Mouse (Mus musculus) MEL (cell line): Measurements from ENCODE around the gene Esr1. TPM values are rescaled to one million over a fixed set of nuclear protein-coding genes. Genes with fewer than 3 reads are reported as not detected.

Experiments used
- DNase-seq: peaks from one replicate; pipeline ENCODE4 v3.0.0; 2011; ENCODE audit warnings: low read depth, low spot score
- H3K27ac ChIP-seq: 2 replicates; pipeline ENCODE4 v1.5.1; 2012; ENCODE audit warnings: low read depth, mild to moderate bottlenecking, control low read depth, low read length, moderate library complexity; ENCODE audit not compliant: control insufficient read depth
- H3K27me3 ChIP-seq, 2 experiments: fragments of 150-350 bp in 1 of 2; sonication (generic) in 1 of 2; 2 replicates each; pipeline ENCODE4 v1.6.1; 2012; ENCODE audit warnings: low read length in 2 of 2, mild to moderate bottlenecking in 2 of 2, improper control_type of control experiment in 1 of 2, moderate library complexity in 1 of 2; ENCODE audit not compliant: insufficient read depth in 2 of 2, control insufficient read depth in 1 of 2
- H3K36me3 ChIP-seq, 2 experiments: 2 replicates each; pipeline ENCODE4 v1.6.1; 2012 to 2014; ENCODE audit warnings: low read length in 2 of 2, improper control_type of control experiment in 1 of 2, inconsistent platforms in 1 of 2, mild to moderate bottlenecking in 1 of 2; ENCODE audit not compliant: insufficient read depth in 2 of 2, control insufficient read depth in 1 of 2
- H3K4me1 ChIP-seq, 2 experiments: fragments of 150-350 bp in 1 of 2; sonication (generic) in 1 of 2; 2 replicates each; pipeline ENCODE4 v1.6.1; 2012; ENCODE audit warnings: low read length in 2 of 2, improper control_type of control experiment in 1 of 2, mild to moderate bottlenecking in 1 of 2; ENCODE audit not compliant: insufficient read depth in 2 of 2, control insufficient read depth in 1 of 2
- H3K4me3 ChIP-seq, 2 experiments: fragments of 150-350 bp in 1 of 2; sonication (generic) in 1 of 2; 2 replicates each; pipeline ENCODE4 v1.5.1; 2012; ENCODE audit warnings: low read depth in 2 of 2, low read length in 2 of 2, mild to moderate bottlenecking in 2 of 2, moderate library complexity in 2 of 2, control low read depth in 1 of 2, improper control_type of control experiment in 1 of 2; ENCODE audit not compliant: control insufficient read depth in 1 of 2, insufficient read depth in 1 of 2
- H3K79me2 ChIP-seq: 2 replicates; pipeline ENCODE4 v1.6.1; 2012; ENCODE audit warnings: mild to moderate bottlenecking, low read length, moderate library complexity; ENCODE audit not compliant: control insufficient read depth, poor library complexity, insufficient read depth
- H3K9ac ChIP-seq: 2 replicates; pipeline ENCODE4 v1.6.1; 2012; ENCODE audit warnings: low read depth, mild to moderate bottlenecking, control low read depth, low read length, moderate library complexity; ENCODE audit not compliant: control insufficient read depth, poor library complexity, severe bottlenecking
- H3K9me3 ChIP-seq: fragments of 150-350 bp; sonication (generic); replicated peaks from 2 replicates; pipeline ENCODE4 v1.6.1; 2012; ENCODE audit warnings: mild to moderate bottlenecking, low read length, improper control_type of control experiment, moderate library complexity; ENCODE audit not compliant: insufficient read depth
- CTCF ChIP-seq, 3 experiments: IDR thresholded peaks in 2 of 3; conservative IDR thresholded peaks in 1 of 3; 2 replicates each; pipeline ENCODE4 v1.5.1; 2011 to 2012; ENCODE audit warnings: low read length in 3 of 3, low read depth in 2 of 3, mild to moderate bottlenecking in 2 of 3, improper control_type of control experiment in 1 of 3, inconsistent platforms in 1 of 3, mixed read lengths in 1 of 3, moderate library complexity in 1 of 3; ENCODE audit not compliant: control insufficient read depth in 1 of 3, insufficient read depth in 1 of 3, poor library complexity in 1 of 3, severe bottlenecking in 1 of 3
- E2F4 ChIP-seq: IDR thresholded peaks from 2 replicates; pipeline ENCODE4 v1.6.1; 2011; ENCODE audit warnings: low read depth, low read length, improper control_type of control experiment, borderline replicate concordance
- EP300 ChIP-seq, 2 experiments: IDR thresholded peaks; 2 replicates each; pipeline ENCODE4 v1.6.1; 2011; ENCODE audit warnings: improper control_type of control experiment in 2 of 2, low read length in 2 of 2, low read depth in 1 of 2, mild to moderate bottlenecking in 1 of 2
- ETS1 ChIP-seq: IDR thresholded peaks from 2 replicates; pipeline ENCODE4 v1.6.1; 2012; ENCODE audit warnings: low read depth, mild to moderate bottlenecking, inconsistent platforms, low read length, improper control_type of control experiment, moderate library complexity
- GATA1 ChIP-seq: IDR thresholded peaks from 2 replicates; pipeline ENCODE4 v1.6.1; 2011; ENCODE audit warnings: low read depth, low read length, improper control_type of control experiment
- HCFC1 ChIP-seq: IDR thresholded peaks from 2 replicates; pipeline ENCODE4 v1.6.1; 2012; ENCODE audit warnings: low read depth, mild to moderate bottlenecking, inconsistent platforms, low read length, improper control_type of control experiment, moderate library complexity
- KAT2A ChIP-seq: conservative IDR thresholded peaks from 2 replicates; pipeline ENCODE4 v1.6.1; 2012; ENCODE audit warnings: low read depth, low read length, improper control_type of control experiment, inconsistent platforms
- MEF2A ChIP-seq: IDR thresholded peaks from 2 replicates; pipeline ENCODE4 v1.6.1; 2014; ENCODE audit warnings: low read depth, mild to moderate bottlenecking, inconsistent platforms, low read length, improper control_type of control experiment; ENCODE audit not compliant: poor library complexity, insufficient replicate concordance, severe bottlenecking; ENCODE audit errors: extremely low read depth
- MYB ChIP-seq: IDR thresholded peaks from 2 replicates; pipeline ENCODE4 v1.6.1; 2011; ENCODE audit warnings: mild to moderate bottlenecking, low read depth, low read length, improper control_type of control experiment
- POLR2AphosphoS5 ChIP-seq: IDR thresholded peaks from 2 replicates; pipeline ENCODE4 v1.6.1; 2012; ENCODE audit warnings: low read depth, borderline replicate concordance, mild to moderate bottlenecking, inconsistent platforms, low read length, moderate library complexity, mixed read lengths
- RCOR1 ChIP-seq: IDR thresholded peaks from 2 replicates; pipeline ENCODE4 v1.6.1; 2012; ENCODE audit warnings: low read depth, mild to moderate bottlenecking, inconsistent platforms, low read length, improper control_type of control experiment
- SMC3 ChIP-seq: IDR thresholded peaks from 2 replicates; pipeline ENCODE4 v1.6.1; 2011; ENCODE audit warnings: low read depth, low read length, improper control_type of control experiment
- TCF12 ChIP-seq: IDR thresholded peaks from 2 replicates; pipeline ENCODE4 v1.6.1; 2014; ENCODE audit warnings: low read depth, mild to moderate bottlenecking, inconsistent platforms, low read length, improper control_type of control experiment, moderate library complexity
- USF1 ChIP-seq: IDR thresholded peaks from 2 replicates; pipeline ENCODE4 v1.6.1; 2014; ENCODE audit warnings: low read depth, mild to moderate bottlenecking, inconsistent platforms, low read length, improper control_type of control experiment, moderate library complexity
- ZKSCAN1 ChIP-seq: IDR thresholded peaks from 2 replicates; pipeline ENCODE4 v1.6.1; 2012; ENCODE audit warnings: low read depth, mild to moderate bottlenecking, inconsistent platforms, low read length, improper control_type of control experiment, moderate library complexity
- ZNF384 ChIP-seq: IDR thresholded peaks from 2 replicates; pipeline ENCODE4 v1.6.1; 2012; ENCODE audit warnings: low read depth, mild to moderate bottlenecking, inconsistent platforms, low read length, improper control_type of control experiment
- polyA plus RNA-seq, 2 experiments: library from polyadenylated mRNA; stranded (reverse) in 1 of 2; unstranded in 1 of 2; fragments of >175 nt in 1 of 2; fragments of >200 nt in 1 of 2; gene quantifications; 2 replicates each; pipeline versions ENCODE4 v1.2.1 to v1.2.4; 2012; ENCODE audit warnings: low replicate concordance in 2 of 2, low read depth in 1 of 2; ENCODE audit not compliant: insufficient read length in 2 of 2, insufficient read depth in 1 of 2, missing spikeins in 1 of 2
- total RNA-seq: library from RNA; depleted of rRNA; stranded (reverse); fragments of 300-350 nt; gene quantifications from 2 replicates; pipeline ENCODE4 v1.2.3, GENCODE M21; 2012

Esr1 gene
- total and polyA plus RNA-seq, 3 experiments, result 0.65 to 0.69 TPM; not detected in 1

- Histone ChIP-seq H3K27me3 (no peaks in the 10 kb centered on the region), H3K9ac (no peak overlapping the region), H3K9me3 (no peaks in the 10 kb centered on the region), H3K79me2 (no peaks in the 10 kb centered on the region), H3K27ac (no peak overlapping the region), H3K4me1 (no peaks in the 10 kb centered on the region), H3K4me3 (no peak overlapping the region), H3K36me3 (no peaks in the 10 kb centered on the region)
- TF ChIP-seq MYB, result no peak
- no peak for TF ChIP-seq CTCF (IDR thresholded peaks at IDR 0.05 in 2 of 3, conservative IDR thresholded peaks at IDR 0.05 in 1 of 3; ENCODE audit: control insufficient read depth in 1 of 3, insufficient read depth in 1 of 3, low read depth in 2 of 3, low read length in 3 of 3, poor library complexity in 1 of 3, severe bottlenecking in 1 of 3)
- TF ChIP-seq E2F4, result no peak
- no peak for TF ChIP-seq HCFC1
- no peak for TF ChIP-seq MEF2A
- no peak for TF ChIP-seq RCOR1
- TF ChIP-seq ZNF384, result no peak
- no peak for TF ChIP-seq TCF12
- no peak for TF ChIP-seq ZKSCAN1
- TF ChIP-seq KAT2A, result no peak
- TF ChIP-seq SMC3, result no peak
- no peak for TF ChIP-seq POLR2AphosphoS5
- DNase-seq, result no peak
Observed at GRCm38 (mm10) chr10:4983919-4984318, 372.5 kb downstream of the Esr1 start.

GRCm38 (mm10) chr10:4993802-4994201 lies 382.4 kb downstream of the Esr1 start:
- H3K9ac ChIP-seq, result 0 out of 2 replicates have a peak overlapping the region, but pooled peaks have one; percentile 18
- H3K79me2 ChIP-seq, result no peaks in the 10 kb centered on the region
- peak overlapping the region in 1 of 2 experiments; percentile 50; a peak in 3 of 4 replicates for H3K4me3 ChIP-seq
- TF ChIP-seq USF1 (no peak), ETS1 (peak; percentile 42; the same call in 1 of the 2 replicates), EP300 (IDR thresholded peaks at IDR 0.05; ENCODE audit: low read depth in 1 of 2, low read length in 2 of 2) (peak; percentile 66 to 69), GATA1 (peak; percentile 63), RCOR1 (peak; percentile 53; the same call in 1 of the 2 replicates)
- H3K27me3 ChIP-seq, result no peaks in the 10 kb centered on the region
- peak overlapping the region; percentile 66 for H3K27ac ChIP-seq
- peaks cover 0 to 19% of the 10 kb centered on the region in 2 experiments; a peak in 2 of 4 replicates for H3K36me3 ChIP-seq
- peak; percentile 84 for DNase-seq
- H3K4me1 ChIP-seq, result peaks cover 11 to 14% of the 10 kb centered on the region in 2 experiments
- H3K9me3 ChIP-seq, result no peaks in the 10 kb centered on the region
